ENCODE assay signal across 9 mouse cellular contexts in genomic region chrX:7422166-7422565, GRCm38 (mm10). TPM values are rescaled to one million over a fixed set of nuclear protein-coding genes. Genes with fewer than 3 reads are reported as not detected.
DNase-seq lines count a peak whose midpoint lies in the region; ATAC-seq and TF ChIP-seq lines count a peak whose summit lies in the region.
"Had no signal": no experiment of that assay in that cellular context is flagged by ENCODE, and none has a peak within 500 bp of the region (broad histone marks: within the 10 kb centered on the region; RNA-seq: fewer than 3 reads in every experiment).

No protein-coding gene starts in this region.

- H3K4me2 ChIP-seq in forebrain, embryonic 13.5 days, result peak overlapping the region; percentile 64
- peak overlapping the region; percentile 55; the same call in 1 of the 2 replicates for H3K4me2 ChIP-seq in liver, embryonic 16.5 days (ENCODE audit: low read depth, low read length)

- H3K36me3 ChIP-seq in heart, embryonic 10.5 days, result no peaks in the 10 kb centered on the region
- no peaks in the 10 kb centered on the region for H3K36me3 ChIP-seq in C2C12 (ENCODE audit: control insufficient read depth, insufficient read depth)
- H3K36me3 ChIP-seq in forebrain, embryonic 13.5 days (ENCODE audit: poor library complexity, severe bottlenecking), result no peaks in the 10 kb centered on the region
- no peaks in the 10 kb centered on the region for H3K36me3 ChIP-seq in liver, embryonic 16.5 days (ENCODE audit: control insufficient read depth, insufficient read depth)

- H3K4me1 ChIP-seq in heart, embryonic 10.5 days, result no peaks in the 10 kb centered on the region
- H3K4me1 ChIP-seq in forebrain, embryonic 13.5 days, result 0 out of 2 replicates have a peak, but pooled peaks cover 1% of the 10 kb centered on the region
- H3K4me1 ChIP-seq in liver, embryonic 16.5 days (ENCODE audit: control insufficient read depth, low read depth, low read length), result no peaks in the 10 kb centered on the region

- intact Hi-C loops in heart, postnatal 36 days (cut with DNase I), result loop anchor here (2.0 to 5.0 kb wide), 3 partner anchors 45 to 271 kb away; no protein-coding TSS in a partner anchor
- intact Hi-C loops in left cerebral cortex, postnatal 14 days (cut with DNase I), result loop anchor here (10.0 kb wide), 2 partner anchors 223 to 273 kb away; partner anchors contain the start of gene Gpkow

- H3K79me3 ChIP-seq in C2C12 (ENCODE audit: low read depth), result no peaks in the 10 kb centered on the region

- H3K79me2 ChIP-seq in C2C12 (ENCODE audit: control insufficient read depth, insufficient read depth), result peaks cover 8% of the 10 kb centered on the region

- no peak overlapping the region for H3ac ChIP-seq in C2C12 (ENCODE audit: control insufficient read depth, insufficient read length, low read depth)

- H3K9me3 ChIP-seq in heart, embryonic 10.5 days, result no peaks in the 10 kb centered on the region
- H3K9me3 ChIP-seq in forebrain, embryonic 13.5 days (replicated peaks), result no peaks in the 10 kb centered on the region
- no peaks in the 10 kb centered on the region for H3K9me3 ChIP-seq in liver, embryonic 16.5 days (replicated peaks; ENCODE audit: control insufficient read depth, low read length)

- ATAC-seq in forebrain, embryonic 13.5 days, result no peak
- no peak for ATAC-seq in liver, embryonic 16.5 days (ENCODE audit: low read depth)
- ATAC-seq: Patski had no signal

- peak overlapping the region; percentile 58 for H3K4me3 ChIP-seq in heart, embryonic 10.5 days
- H3K4me3 ChIP-seq in C2C12 (ENCODE audit: insufficient read depth, poor library complexity, severe bottlenecking), result peak overlapping the region; percentile 28
- H3K4me3 ChIP-seq in forebrain, embryonic 13.5 days, result peak overlapping the region; percentile 45
- H3K4me3 ChIP-seq in liver, embryonic 16.5 days (ENCODE audit: low read depth, low read length), result peak overlapping the region; percentile 54

- TF ChIP-seq CTCF in C2C12 (IDR thresholded peaks at IDR 0.05; ENCODE audit: control insufficient read depth, insufficient read depth, insufficient read length), result no peak

- 63% methylated on average over 6 of the region's 6 CpGs for WGBS in heart, embryonic 10.5 days
- WGBS in forebrain, embryonic 13.5 days, result 72% methylated on average over 6 of the region's 6 CpGs
- WGBS in liver, embryonic 16.5 days (ENCODE audit: insufficient replicate concordance), result 48% methylated on average over 6 of the region's 6 CpGs

- H3K27ac ChIP-seq in heart, embryonic 10.5 days, result peak overlapping the region; percentile 78
- no peak overlapping the region for H3K27ac ChIP-seq in forebrain, embryonic 13.5 days
- no peak overlapping the region for H3K27ac ChIP-seq in liver, embryonic 16.5 days (ENCODE audit: low read length)

- no peaks in the 10 kb centered on the region for H3K27me3 ChIP-seq in heart, embryonic 10.5 days (ENCODE audit: insufficient read depth, poor library complexity, severe bottlenecking)
- H3K27me3 ChIP-seq in C2C12 (ENCODE audit: control insufficient read depth, insufficient read depth, insufficient read length), result no peaks in the 10 kb centered on the region
- H3K27me3 ChIP-seq in forebrain, embryonic 13.5 days, result no peaks in the 10 kb centered on the region
- H3K27me3 ChIP-seq in liver, embryonic 16.5 days (ENCODE audit: control insufficient read depth, insufficient read depth, low read depth, low read length), result no peaks in the 10 kb centered on the region
- H3K27me3 ChIP-seq: Patski had no signal

- 0 out of 2 replicates have a peak overlapping the region, but pooled peaks have one; percentile 53 for H3K9ac ChIP-seq in forebrain, embryonic 13.5 days
- no peak overlapping the region for H3K9ac ChIP-seq in liver, embryonic 16.5 days (ENCODE audit: low read depth, low read length)

- DNase-seq in heart, embryonic 10.5 days (ENCODE audit: low spot score), result no peak
- no peak for DNase-seq in heart, postnatal 36 days
- DNase-seq in right cerebral cortex, adult 18-20 months, result no peak
- no peak for DNase-seq in yolk sac, embryonic 10.5 days (ENCODE audit: low spot score)
- no peak for DNase-seq in left cerebral cortex, postnatal 14 days (ENCODE audit: low spot score in 2 of 2)

TF ChIP-seq in C2C12, 6 proteins besides CTCF, POLR2A, EP300 and RAD21:
- no peak for TF ChIP-seq MYOD1 (IDR thresholded peaks at IDR 0.05; ENCODE audit: control insufficient read depth, insufficient read length, low read depth)
- TF ChIP-seq CEBPB (IDR thresholded peaks at IDR 0.05; ENCODE audit: low read depth), result no peak
- TF ChIP-seq MYOG (IDR thresholded peaks at IDR 0.05; ENCODE audit: control insufficient read depth, extremely low read depth, insufficient read length), result no peak
- no peak for TF ChIP-seq MAX (IDR thresholded peaks at IDR 0.05)
- TF ChIP-seq USF1 (IDR thresholded peaks at IDR 0.05; ENCODE audit: low read depth), result no peak

RNA-seq across cellular contexts. Expression of gene Usp27x, which starts 46.5 kb away (rescaled TPM):
- polyA plus RNA-seq in heart, embryonic 10.5 days (2016; fragmentation: Nextera tagmentation; extraction: Ambion mirVana), result 0.33 and 0.98 TPM in 2 replicates
- total RNA-seq in heart, postnatal 36 days (2021), result under 1 TPM; 0.76 to 0.92 TPM
- polyA plus RNA-seq in C2C12 (2012; fragmentation: generic; extraction: Trizol), result 1.4 TPM
- 1.3 and 1.6 TPM in 2 replicates for polyA plus RNA-seq in forebrain, embryonic 13.5 days (2015; fragmentation: Nextera tagmentation; extraction: Ambion mirVana)
- polyA plus RNA-seq in liver, embryonic 16.5 days (2015; fragmentation: Nextera tagmentation; extraction: Ambion mirVana), result 0.02 and 0.04 TPM in 2 replicates
- 10 to 100 TPM; 13.3 to 15.7 TPM for total RNA-seq in left cerebral cortex, postnatal 14 days (2021)
